Mouse (Mus musculus) fibroblast of lung, adult 2 months (primary cell): ENCODE data around the gene Parn.
A peak's percentile ranks its signal among the peaks of the same experiment; 100 is the strongest.

Experiments used
- DNase-seq: peaks from one replicate; pipeline ENCODE4 v3.0.0-alpha.2; 2011; ENCODE audit warnings: low read depth

Gene Parn

DNA sequence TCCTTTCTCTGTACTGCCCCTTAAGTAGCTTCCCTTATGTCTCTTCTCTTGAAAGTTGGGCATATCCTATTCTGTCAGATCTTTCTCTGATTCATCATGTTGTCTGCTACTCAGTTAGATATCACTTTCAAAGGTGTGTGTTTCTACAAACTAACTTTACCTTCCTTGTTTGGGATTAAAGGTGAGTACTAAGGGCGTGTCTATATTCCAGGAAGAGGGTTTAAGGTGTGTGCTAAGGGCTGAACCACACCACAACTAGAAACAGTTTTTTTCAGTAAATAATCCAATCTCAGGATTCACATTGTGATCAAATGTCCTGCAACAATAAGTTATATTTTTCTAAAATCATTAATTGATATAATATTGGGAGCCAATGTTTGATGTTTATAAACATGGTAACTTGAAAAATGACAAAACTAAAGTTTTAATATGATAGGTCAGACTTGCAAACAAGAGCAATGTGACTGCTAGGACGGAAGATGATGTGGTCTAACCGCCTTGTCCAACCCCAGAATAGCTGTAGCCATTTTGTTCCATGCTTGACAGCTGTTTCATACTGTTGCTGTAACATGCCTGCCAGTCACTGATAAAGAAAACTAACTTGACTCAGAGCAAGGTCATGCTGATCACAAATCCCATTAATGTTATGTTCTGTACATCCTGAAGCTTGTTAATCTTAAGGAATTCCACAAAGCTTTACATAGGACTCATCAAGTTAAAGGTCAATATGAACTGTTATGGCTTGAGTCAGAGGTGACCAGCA, 46.0 kb downstream of the Parn start:
- no peak for DNase-seq

GRCm38 (mm10) chr16:13620194-13620593, 47.8 kb downstream of the Parn start:
- no peak for DNase-seq

DNA sequence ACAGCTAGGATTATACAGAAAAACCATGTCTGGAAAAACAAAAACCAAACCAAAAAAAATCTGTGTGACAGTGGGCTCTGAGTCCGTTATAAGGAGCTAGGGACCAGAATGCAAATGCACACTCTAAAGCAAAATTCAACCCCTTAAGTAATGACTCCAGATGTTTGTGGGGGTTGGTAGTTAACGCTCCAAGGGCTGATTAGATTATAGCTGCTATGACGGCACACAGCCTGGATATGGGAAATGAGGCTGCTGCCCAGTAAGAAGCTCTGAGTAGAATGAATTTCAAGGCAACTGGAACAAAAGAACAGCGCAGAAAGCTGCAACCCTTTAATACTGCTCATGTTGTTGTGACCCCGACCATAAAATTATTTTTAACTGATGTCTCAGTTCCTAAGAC, 52.7 kb downstream of the Parn start:
- no peak for DNase-seq

DNA sequence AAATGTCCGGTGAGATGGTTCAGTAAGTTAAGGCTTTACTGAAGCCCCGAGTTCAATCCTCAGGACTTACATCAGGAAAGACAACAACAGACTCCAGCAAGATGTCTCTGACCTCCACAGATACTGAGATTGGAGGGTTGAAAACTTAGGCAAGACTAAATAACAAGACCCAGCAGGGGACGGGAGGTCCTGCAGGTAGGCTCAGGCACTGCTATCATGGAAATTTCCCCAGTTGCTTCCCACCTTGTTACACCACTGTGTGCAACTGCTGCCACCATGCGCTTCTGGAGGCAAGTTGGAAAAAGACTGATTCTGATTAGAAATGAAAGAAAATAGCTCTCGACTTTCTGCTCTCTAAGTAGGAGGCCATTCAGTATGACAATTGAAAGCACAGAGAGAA, 55.4 kb downstream of the Parn start:
- no peak for DNase-seq

- no peak for DNase-seq
Measured at GRCm38 (mm10) chr16:13612058-13612457, 55.9 kb downstream of the Parn start.

GRCm38 (mm10) chr16:13611399-13611798, 56.6 kb downstream of the Parn start:
- DNase-seq = no peak

- no peak for DNase-seq
Measured at GRCm38 (mm10) chr16:13610951-13611381, 57.0 kb downstream of the Parn start.

- DNase-seq = no peak
Measured at GRCm38 (mm10) chr16:13608705-13609085, 59.3 kb downstream of the Parn start.

- DNase-seq = no peak
Measured at GRCm38 (mm10) chr16:13607987-13608704, 59.8 kb downstream of the Parn start.

- no peak for DNase-seq
Measured at GRCm38 (mm10) chr16:13602779-13603178, 65.2 kb downstream of the Parn start.

DNA sequence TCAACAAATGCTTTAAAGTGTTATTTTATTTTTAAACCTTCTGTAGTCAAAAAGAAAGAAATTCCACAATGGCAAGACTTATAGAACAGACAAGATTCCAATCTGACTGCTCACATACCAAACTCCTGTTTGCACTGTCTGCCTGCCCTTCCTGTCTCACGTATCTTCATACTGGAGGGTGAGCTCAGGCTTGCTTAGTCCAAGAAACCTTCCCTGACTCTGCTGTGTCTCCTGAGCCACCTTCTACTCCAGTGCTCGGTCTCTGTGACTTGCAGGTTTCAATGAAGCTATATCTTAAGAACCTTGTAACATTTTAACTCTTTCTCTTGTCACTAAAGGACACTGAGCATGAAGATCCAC, 78.9 kb downstream of the Parn start:
- DNase-seq = no peak

GRCm38 (mm10) chr16:13588182-13589048, 79.6 kb downstream of the Parn start:
- peak; percentile 43 for DNase-seq

GRCm38 (mm10) chr16:13585234-13585633, 82.7 kb downstream of the Parn start:
- no peak for DNase-seq

DNA sequence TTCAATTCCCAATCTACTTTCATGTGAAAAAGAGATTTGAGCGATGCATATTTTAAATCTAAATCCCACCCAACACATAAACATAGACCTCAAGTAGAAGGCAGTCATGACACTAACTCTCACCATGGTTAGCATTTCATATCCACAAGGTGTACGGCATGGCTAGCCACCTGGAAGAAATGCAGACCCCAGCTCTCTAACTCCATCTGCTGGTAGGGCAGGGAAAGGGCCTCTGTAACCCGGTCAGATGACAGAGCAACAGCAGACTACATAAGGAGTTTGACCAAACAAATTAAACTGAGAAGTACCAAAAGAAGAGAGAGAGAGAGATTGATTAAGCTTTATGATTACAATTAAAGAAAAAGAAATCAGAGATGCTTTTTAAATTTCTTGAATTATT, 87.2 kb downstream of the Parn start:
- DNase-seq = no peak

DNA sequence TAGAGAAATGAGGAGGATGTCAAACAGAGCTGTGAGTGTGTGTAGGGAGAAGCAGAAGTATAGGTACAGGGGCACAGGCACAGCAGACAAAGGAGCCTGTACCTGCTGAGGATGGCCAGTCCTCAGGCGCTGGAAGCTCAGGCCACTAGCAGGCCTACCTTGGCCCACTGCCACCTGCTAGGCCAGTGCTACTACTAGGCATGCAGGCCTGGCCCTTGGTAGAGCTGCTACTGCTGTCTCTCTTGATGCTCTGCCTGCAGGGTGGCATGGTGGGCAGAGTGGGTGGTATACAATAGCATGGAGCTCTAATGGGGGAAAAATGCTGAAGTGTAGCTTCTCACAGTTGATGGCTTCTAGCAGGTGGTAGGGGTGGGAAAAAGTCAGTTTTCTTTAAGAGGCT, 88.0 kb downstream of the Parn start:
- no peak for DNase-seq

DNA sequence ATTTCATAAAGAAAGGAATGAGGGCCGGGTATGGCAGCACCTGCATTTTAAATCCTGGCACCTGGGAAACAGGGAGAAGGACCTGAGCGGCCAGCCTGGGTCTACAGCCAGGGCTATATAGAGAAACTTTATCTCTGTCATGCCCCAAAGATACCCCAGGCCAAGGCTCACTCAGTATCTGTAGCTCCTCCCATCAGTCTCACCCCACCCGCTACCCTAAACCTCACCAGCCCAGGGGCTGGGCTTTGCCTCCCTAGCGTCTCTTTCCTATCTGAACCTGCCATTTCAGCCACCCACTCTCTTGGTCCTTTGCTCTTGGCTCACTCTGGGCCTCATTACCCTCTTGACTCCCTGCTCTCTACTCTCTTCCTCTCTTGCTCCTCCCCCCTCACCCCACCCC, 92.7 kb downstream of the Parn start:
- DNase-seq = no peak

- no peak for DNase-seq
Measured at GRCm38 (mm10) chr16:13568280-13568679, 99.7 kb downstream of the Parn start.

- no peak for DNase-seq
Measured at GRCm38 (mm10) chr16:13567614-13568013, 100.4 kb downstream of the Parn start.

DNA sequence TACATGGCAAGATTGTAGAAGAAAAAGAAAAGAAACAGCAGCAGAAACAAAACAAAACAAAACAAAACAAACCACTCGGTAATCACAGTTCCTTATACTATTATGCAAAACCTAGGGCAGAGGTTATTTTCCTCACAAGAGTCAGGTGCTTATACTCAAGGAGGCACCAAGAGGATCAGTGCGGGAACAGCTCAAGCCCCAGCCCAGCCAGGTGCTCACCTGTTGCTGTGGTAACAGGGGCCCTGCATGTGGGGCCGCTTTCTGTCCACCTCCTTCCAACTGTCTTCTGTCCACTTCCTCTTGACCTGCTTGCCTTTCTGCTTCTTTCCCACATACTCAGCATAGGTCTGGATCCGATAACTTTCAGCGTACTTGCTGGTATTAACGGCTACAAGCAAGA, 101.6 kb downstream of the Parn start:
- no peak for DNase-seq

GRCm38 (mm10) chr16:13565291-13565690, 102.7 kb downstream of the Parn start:
- no peak for DNase-seq

- no peak for DNase-seq
Measured at GRCm38 (mm10) chr16:13557784-13558183, 110.2 kb downstream of the Parn start.

- DNase-seq = no peak
Measured at GRCm38 (mm10) chr16:13556954-13557470, 111.0 kb downstream of the Parn start.

DNA sequence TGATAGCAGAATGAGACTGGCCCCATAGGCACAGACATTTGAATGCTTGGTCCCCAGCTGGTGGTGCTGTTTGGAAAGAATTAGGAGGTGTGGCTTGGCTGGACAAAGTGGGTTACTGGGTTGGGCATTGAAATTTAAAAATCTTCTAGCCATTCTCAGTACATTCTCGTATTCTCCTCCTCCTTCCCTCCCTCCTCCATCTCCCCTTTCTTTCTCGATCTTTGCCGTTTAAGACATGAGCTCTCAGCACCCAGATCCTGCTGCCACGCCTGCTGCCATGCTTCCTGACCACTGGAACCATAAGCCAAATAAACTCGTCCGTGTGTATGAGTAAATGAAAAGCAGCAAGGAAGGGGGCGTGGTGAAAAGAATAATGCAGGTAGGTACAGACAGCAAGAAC, 111.5 kb downstream of the Parn start:
- DNase-seq = no peak
